Mouse (Mus musculus) cerebellum, adult 8-10 months (tissue): Measurements from ENCODE around the gene Slc4a10.
A peak's percentile ranks its signal among the peaks of the same experiment; 100 is the strongest.
"Not testable (repeated sequence)": the region's sequence is repeated elsewhere in the genome, so short reads cannot be mapped to it uniquely, and the experiment has no call there.

Experiments used
- DNase-seq: peaks from one replicate; pipeline ENCODE4 v3.0.0; 2022

Slc4a10 gene

GRCm38 (mm10) chr2:62046421-62046845 is at the start of gene Slc4a10:
Gene Slc4a10, plus strand, starts transcription at chr2:62046462.
- DNase-seq: peak; percentile 74

- DNase-seq: not testable (repeated sequence)
Observed at GRCm38 (mm10) chr2:62001251-62001650, 45.0 kb upstream of the Slc4a10 start.

- DNase-seq: no peak
Observed at GRCm38 (mm10) chr2:62018209-62018608, 28.1 kb upstream of the Slc4a10 start.

- DNase-seq: no peak
Observed at GRCm38 (mm10) chr2:62046861-62047503, 720 bp downstream of the Slc4a10 start.

- DNase-seq: peak; percentile 77
Observed at GRCm38 (mm10) chr2:62047504-62048005, 1.3 kb downstream of the Slc4a10 start.

GRCm38 (mm10) chr2:62048116-62048515 is 1.9 kb downstream of the Slc4a10 start:
- peak; percentile 24 for DNase-seq

GRCm38 (mm10) chr2:62076512-62076911 is 30.2 kb downstream of the Slc4a10 start:
- no peak for DNase-seq

GRCm38 (mm10) chr2:62087566-62087965 is 41.3 kb downstream of the Slc4a10 start:
- DNase-seq: no peak

- no peak for DNase-seq
Observed at GRCm38 (mm10) chr2:62088715-62089114, 42.5 kb downstream of the Slc4a10 start.

GRCm38 (mm10) chr2:62089208-62089607 is 42.9 kb downstream of the Slc4a10 start:
- DNase-seq: no peak

- DNase-seq: no peak
Observed at GRCm38 (mm10) chr2:62100526-62100925, 54.3 kb downstream of the Slc4a10 start.

GRCm38 (mm10) chr2:62115346-62115745 is 69.1 kb downstream of the Slc4a10 start:
- DNase-seq: no peak

GRCm38 (mm10) chr2:62129975-62130374 is 83.7 kb downstream of the Slc4a10 start:
- no peak for DNase-seq

- DNase-seq: no peak
Observed at GRCm38 (mm10) chr2:62134911-62135310, 88.6 kb downstream of the Slc4a10 start.

GRCm38 (mm10) chr2:62147636-62148035 is 101.4 kb downstream of the Slc4a10 start:
- no peak for DNase-seq

GRCm38 (mm10) chr2:62149421-62149820 is 103.2 kb downstream of the Slc4a10 start:
- no peak for DNase-seq

- no peak for DNase-seq
Observed at GRCm38 (mm10) chr2:62150830-62151229, 104.6 kb downstream of the Slc4a10 start.

- DNase-seq: no peak
Observed at GRCm38 (mm10) chr2:62210109-62210508, 163.8 kb downstream of the Slc4a10 start.

GRCm38 (mm10) chr2:62211106-62211505 is 164.8 kb downstream of the Slc4a10 start:
- peak; percentile 34 for DNase-seq

GRCm38 (mm10) chr2:62227563-62227962 is 181.3 kb downstream of the Slc4a10 start:
- DNase-seq: no peak

GRCm38 (mm10) chr2:62231271-62231670 is 185.0 kb downstream of the Slc4a10 start:
- DNase-seq: no peak

- no peak for DNase-seq
Observed at GRCm38 (mm10) chr2:62244167-62244566, 197.9 kb downstream of the Slc4a10 start.

GRCm38 (mm10) chr2:62268467-62268866 is 222.2 kb downstream of the Slc4a10 start:
- no peak for DNase-seq

- no peak for DNase-seq
Observed at GRCm38 (mm10) chr2:62271840-62272239, 225.6 kb downstream of the Slc4a10 start.

GRCm38 (mm10) chr2:62278779-62279178 is 232.5 kb downstream of the Slc4a10 start:
- no peak for DNase-seq
